Mouse (Mus musculus) left cerebral cortex, postnatal 25 days (tissue): ENCODE measurements around the gene Klf12. TPM values are rescaled to one million over a fixed set of nuclear protein-coding genes. Genes with fewer than 3 reads are reported as not detected.

Source experiments
- DNase-seq, 2 experiments: peaks; one replicate each; pipeline ENCODE4 v3.0.0; 2022; ENCODE audit warnings: low spot score in 2 of 2, mixed read lengths in 1 of 2
- intact Hi-C: fragments of 180-260 bp; cut with DNase I; formaldehyde crosslinking; loops from one replicate; pipeline ENCODE4 v1.15.1; 2025
- total RNA-seq, 2 experiments: library from RNA; stranded (reverse); gene quantifications; 2 replicates each; pipeline ENCODE4 v1.2.3; 2021

Gene Klf12
- total RNA-seq, 2 experiments from 2014 or later, result 45.1 to 51.3 TPM

- DNase-seq, result no peak
- intact Hi-C loops, result loop anchor here (10.0 kb wide), 1 partner anchor 297 kb away; no protein-coding TSS in a partner anchor
These were observed 106.7 kb downstream of the Klf12 start for GRCm38 (mm10) chr14:100177796-100178195.

- DNase-seq, result no peak
- intact Hi-C loops, result no loop called here
These were observed 119.4 kb downstream of the Klf12 start for GRCm38 (mm10) chr14:100165075-100165474.

- no peak for DNase-seq
- intact Hi-C loops, result no loop called here
These were observed 127.8 kb downstream of the Klf12 start for GRCm38 (mm10) chr14:100156639-100157038.

- intact Hi-C loops, result no loop called here
- DNase-seq, result no peak
These were observed 136.8 kb downstream of the Klf12 start for GRCm38 (mm10) chr14:100147666-100148065.

GRCm38 (mm10) chr14:100140370-100140769, 144.1 kb downstream of the Klf12 start:
- DNase-seq, result no peak
- intact Hi-C loops, result no loop called here

- no peak for DNase-seq
- intact Hi-C loops, result no loop called here
These were observed 150.2 kb downstream of the Klf12 start for GRCm38 (mm10) chr14:100134304-100134703.

- no peak for DNase-seq
- intact Hi-C loops, result no loop called here
These were observed 152.0 kb downstream of the Klf12 start for GRCm38 (mm10) chr14:100132479-100132878.

- DNase-seq, result no peak
These were observed 158.4 kb downstream of the Klf12 start for GRCm38 (mm10) chr14:100126126-100126525.

GRCm38 (mm10) chr14:100121075-100121474, 163.4 kb downstream of the Klf12 start:
- DNase-seq, result no peak
- intact Hi-C loops, result no loop called here

More at GRCm38 (mm10) chr14:100126126-100126525, 158.4 kb downstream of the Klf12 start:
- intact Hi-C loops, result no loop called here

GRCm38 (mm10) chr14:100119866-100120265, 164.6 kb downstream of the Klf12 start:
- no peak for DNase-seq
- intact Hi-C loops, result no loop called here

- intact Hi-C loops, result no loop called here
- DNase-seq, result no peak
These were observed 171.1 kb downstream of the Klf12 start for GRCm38 (mm10) chr14:100113419-100113818.

- intact Hi-C loops, result no loop called here
- no peak for DNase-seq
These were observed 172.7 kb downstream of the Klf12 start for GRCm38 (mm10) chr14:100111735-100112134.

- intact Hi-C loops, result no loop called here
- no peak for DNase-seq
These were observed 174.9 kb downstream of the Klf12 start for GRCm38 (mm10) chr14:100109563-100109962.

GRCm38 (mm10) chr14:100105570-100105969, 178.9 kb downstream of the Klf12 start:
- DNase-seq, result no peak
- intact Hi-C loops, result no loop called here

GRCm38 (mm10) chr14:100104818-100105217, 179.7 kb downstream of the Klf12 start:
- intact Hi-C loops, result no loop called here
- DNase-seq, result no peak

- no peak for DNase-seq
- intact Hi-C loops, result no loop called here
These were observed 180.7 kb downstream of the Klf12 start for GRCm38 (mm10) chr14:100103818-100104217.

- no peak for DNase-seq
- intact Hi-C loops, result no loop called here
These were observed 187.0 kb downstream of the Klf12 start for GRCm38 (mm10) chr14:100097208-100098189.

GRCm38 (mm10) chr14:100095730-100096129, 188.7 kb downstream of the Klf12 start:
- intact Hi-C loops, result no loop called here
- DNase-seq, result no peak

GRCm38 (mm10) chr14:100090517-100090916, 194.0 kb downstream of the Klf12 start:
- intact Hi-C loops, result no loop called here
- DNase-seq, result no peak

GRCm38 (mm10) chr14:100079620-100080019, 204.9 kb downstream of the Klf12 start:
- DNase-seq, result no peak
- intact Hi-C loops, result no loop called here
